Mouse (Mus musculus): Measurements from ENCODE around the gene Pnmal2.

- TF ChIP-seq CTCF (IDR thresholded peaks at IDR 0.05; ENCODE audit: low read depth) = no peak
- no peak for TF ChIP-seq EP300 (optimal IDR thresholded peaks at IDR 0.05)
Observed at GRCm38 (mm10) chr7:16947349-16947895, 2.9 kb downstream of the Pnmal2 start.

Data from stomach, postnatal 0 days (tissue).